Mouse (Mus musculus) erythroblast, embryonic 14.5 days (primary cell): ENCODE data around the gene Vmn2r80. TPM values are rescaled to one million over a fixed set of nuclear protein-coding genes. Genes with fewer than 3 reads are reported as not detected.

Source experiments
- H3K27me3 ChIP-seq: 2 replicates; pipeline ENCODE4 v1.6.1; 2012; ENCODE audit warnings: inconsistent platforms; ENCODE audit not compliant: control insufficient read depth
- H3K36me3 ChIP-seq: 2 replicates; pipeline ENCODE4 v1.6.1; 2012; ENCODE audit warnings: mild to moderate bottlenecking, inconsistent platforms; ENCODE audit not compliant: control insufficient read depth
- H3K4me1 ChIP-seq: 2 replicates; pipeline ENCODE4 v1.6.1; 2012; ENCODE audit warnings: inconsistent platforms; ENCODE audit not compliant: control insufficient read depth
- H3K4me3 ChIP-seq: replicated peaks from 2 replicates; pipeline ENCODE3; 2012; ENCODE audit warnings: moderate library complexity, mild to moderate bottlenecking, inconsistent platforms
- H3K9me3 ChIP-seq: 2 replicates; pipeline ENCODE4 v1.6.1; 2012; ENCODE audit warnings: low read length, inconsistent platforms, mixed read lengths; ENCODE audit not compliant: control insufficient read depth
- GATA1 ChIP-seq: IDR thresholded peaks from 2 replicates; pipeline ENCODE4 v1.6.1; 2012; ENCODE audit warnings: low read length, inconsistent platforms, mixed read lengths
- TAL1 ChIP-seq: IDR thresholded peaks from 3 replicates; pipeline ENCODE4 v1.6.1; 2012; ENCODE audit warnings: low read length, inconsistent platforms, mixed read lengths
- polyA plus RNA-seq: library from polyadenylated mRNA; stranded (reverse); fragments of >175 nt; gene quantifications from 2 replicates; pipeline ENCODE4 v1.2.3, GENCODE M21; 2012

The Vmn2r80 gene
- polyA plus RNA-seq, 1 experiment, result not detected

GRCm38 (mm10) chr10:79220432-79220831 is 71.9 kb downstream of the Vmn2r80 start:
- Histone ChIP-seq H3K4me3 (no peak overlapping the region), H3K4me1 (no peaks in the 10 kb centered on the region), H3K27me3 (no peaks in the 10 kb centered on the region), H3K36me3 (no peaks in the 10 kb centered on the region), H3K9me3 (peaks cover 4% of the 10 kb centered on the region; the same call in 1 of the 2 replicates)
- no peak for TF ChIP-seq TAL1
- TF ChIP-seq GATA1, result no peak

GRCm38 (mm10) chr10:79221606-79222005 is 73.0 kb downstream of the Vmn2r80 start:
- H3K4me3 ChIP-seq, result no peak overlapping the region
- H3K27me3 ChIP-seq, result no peaks in the 10 kb centered on the region
- no peaks in the 10 kb centered on the region for H3K4me1 ChIP-seq
- no peaks in the 10 kb centered on the region for H3K36me3 ChIP-seq
- H3K9me3 ChIP-seq, result peaks cover 4% of the 10 kb centered on the region; the same call in 1 of the 2 replicates
- TF ChIP-seq GATA1 (no peak), TAL1 (no peak)

DNA sequence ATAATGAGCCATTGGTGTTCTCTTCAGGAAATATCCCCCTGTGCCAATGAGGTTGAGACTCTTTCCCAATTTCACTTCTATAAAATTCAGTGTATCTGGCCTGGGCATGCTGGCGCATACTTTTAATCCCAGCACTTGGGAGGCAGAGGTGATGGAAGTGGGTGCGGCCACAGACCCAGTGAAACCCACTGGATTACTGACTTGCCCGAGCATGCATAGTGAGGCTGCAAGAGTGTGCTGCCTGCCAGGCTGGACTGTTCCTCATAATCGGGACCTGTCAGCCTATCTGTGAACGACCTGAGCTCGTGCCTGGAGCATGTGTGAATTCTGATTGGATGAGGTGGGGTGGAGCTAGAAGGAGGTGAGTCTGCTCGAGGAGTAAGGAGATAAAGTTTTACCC is 73.6 kb downstream of the Vmn2r80 start:
- no peaks in the 10 kb centered on the region for H3K36me3 ChIP-seq
- no peak overlapping the region for H3K4me3 ChIP-seq
- no peak for TF ChIP-seq GATA1
- no peak for TF ChIP-seq TAL1
- peaks cover 4% of the 10 kb centered on the region; the same call in 1 of the 2 replicates for H3K9me3 ChIP-seq
- no peaks in the 10 kb centered on the region for H3K4me1 ChIP-seq
- no peaks in the 10 kb centered on the region for H3K27me3 ChIP-seq

Other genes with a start within 250 kb of the Vmn2r80 start
- gene Olfr1354, start 235.6 kb upstream of the Vmn2r80 start, polyA plus RNA-seq, result not detected in 2 replicates
- gene Olfr8, start 198.1 kb upstream of the Vmn2r80 start, polyA plus RNA-seq, result not detected in 2 replicates
- not detected in 2 replicates for gene Olfr1353, start 185.5 kb upstream of the Vmn2r80 start, polyA plus RNA-seq
- not detected in 2 replicates for gene Olfr1352, start 167.7 kb upstream of the Vmn2r80 start, polyA plus RNA-seq
- gene Olfr1351, start 136.3 kb upstream of the Vmn2r80 start, polyA plus RNA-seq, result not detected in 2 replicates
- gene Olfr57, start 120.0 kb upstream of the Vmn2r80 start, polyA plus RNA-seq, result not detected in 2 replicates
- gene 2610008E11Rik, start 51.2 kb upstream of the Vmn2r80 start, polyA plus RNA-seq, result 0.01 and 0.03 TPM in 2 replicates
- not detected in 2 replicates for gene Vmn2r81, start 98.9 kb downstream of the Vmn2r80 start, polyA plus RNA-seq
- not detected in 2 replicates for gene Vmn2r82, start 207.8 kb downstream of the Vmn2r80 start, polyA plus RNA-seq